Mouse (Mus musculus): ENCODE data around the gene Cstf3. TPM values are rescaled to one million over a fixed set of nuclear protein-coding genes. Genes with fewer than 3 reads are reported as not detected.

The Cstf3 gene
- polyA plus RNA-seq, 1 experiment from 2014 or later = 69.0 TPM

- H3K4me2 ChIP-seq = no peak overlapping the region
- no peak overlapping the region for H3K27ac ChIP-seq (ENCODE audit: low read depth, low read length)
- no peak overlapping the region for H3K9ac ChIP-seq (ENCODE audit: low read depth, low read length)
- no peak for ATAC-seq (replicated peaks; ENCODE audit: insufficient number of reproducible peaks, low FRiP score, low TSS enrichment)
- H3K9me3 ChIP-seq (replicated peaks; ENCODE audit: control insufficient read depth, low read length) = no peaks in the 10 kb centered on the region
- 89% methylated on average over 4 of the region's 4 CpGs for WGBS (ENCODE audit: insufficient replicate concordance)
- no peaks in the 10 kb centered on the region for H3K4me1 ChIP-seq (ENCODE audit: control insufficient read depth, insufficient read depth, low read length)
- H3K27me3 ChIP-seq (ENCODE audit: control insufficient read depth, insufficient read depth, low read length) = no peaks in the 10 kb centered on the region
- no peak overlapping the region for H3K4me3 ChIP-seq (ENCODE audit: low read depth, low read length)
- H3K36me3 ChIP-seq (ENCODE audit: control insufficient read depth, insufficient read depth, low read length) = no peaks in the 10 kb centered on the region
Observed at GRCm38 (mm10) chr2:104615985-104616711, 25.8 kb downstream of the Cstf3 start.

GRCm38 (mm10) chr2:104658659-104659058, 68.3 kb downstream of the Cstf3 start:
- Histone ChIP-seq H3K27me3 (ENCODE audit: control insufficient read depth, insufficient read depth, low read length) (no peaks in the 10 kb centered on the region), H3K4me2 (no peak overlapping the region), H3K36me3 (ENCODE audit: control insufficient read depth, insufficient read depth, low read length) (peaks cover 9% of the 10 kb centered on the region), H3K27ac (ENCODE audit: low read depth, low read length) (no peak overlapping the region), H3K9me3 (replicated peaks; ENCODE audit: control insufficient read depth, low read length) (no peaks in the 10 kb centered on the region), H3K4me1 (ENCODE audit: control insufficient read depth, insufficient read depth, low read length) (no peaks in the 10 kb centered on the region), H3K4me3 (ENCODE audit: low read depth, low read length) (no peak overlapping the region), H3K9ac (ENCODE audit: low read depth, low read length) (no peak overlapping the region)
- 95% methylated on average over 1 of the region's 1 CpGs for WGBS (ENCODE audit: insufficient replicate concordance)
- ATAC-seq (replicated peaks; ENCODE audit: insufficient number of reproducible peaks, low FRiP score, low TSS enrichment) = no peak

GRCm38 (mm10) chr2:104663372-104664100, 73.2 kb downstream of the Cstf3 start:
- Histone ChIP-seq H3K9ac (ENCODE audit: low read depth, low read length) (no peak overlapping the region), H3K4me1 (ENCODE audit: control insufficient read depth, insufficient read depth, low read length) (no peaks in the 10 kb centered on the region), H3K9me3 (replicated peaks; ENCODE audit: control insufficient read depth, low read length) (no peaks in the 10 kb centered on the region), H3K27ac (ENCODE audit: low read depth, low read length) (no peak overlapping the region), H3K27me3 (ENCODE audit: control insufficient read depth, insufficient read depth, low read length) (no peaks in the 10 kb centered on the region), H3K36me3 (ENCODE audit: control insufficient read depth, insufficient read depth, low read length) (peaks cover 13% of the 10 kb centered on the region), H3K4me2 (no peak overlapping the region), H3K4me3 (ENCODE audit: low read depth, low read length) (no peak overlapping the region)
- ATAC-seq (replicated peaks; ENCODE audit: insufficient number of reproducible peaks, low FRiP score, low TSS enrichment) = no peak
- 88% methylated on average over 8 of the region's 8 CpGs for WGBS (ENCODE audit: insufficient replicate concordance)

- Histone ChIP-seq H3K9ac (ENCODE audit: low read depth, low read length) (no peak overlapping the region), H3K4me3 (ENCODE audit: low read depth, low read length) (no peak overlapping the region), H3K4me1 (ENCODE audit: control insufficient read depth, insufficient read depth, low read length) (no peaks in the 10 kb centered on the region), H3K36me3 (ENCODE audit: control insufficient read depth, insufficient read depth, low read length) (peaks cover 8% of the 10 kb centered on the region), H3K27me3 (ENCODE audit: control insufficient read depth, insufficient read depth, low read length) (no peaks in the 10 kb centered on the region), H3K27ac (ENCODE audit: low read depth, low read length) (no peak overlapping the region), H3K9me3 (replicated peaks; ENCODE audit: control insufficient read depth, low read length) (no peaks in the 10 kb centered on the region), H3K4me2 (no peak overlapping the region)
- WGBS (ENCODE audit: insufficient replicate concordance) = 77% methylated on average over 6 of the region's 6 CpGs
- no peak for ATAC-seq (replicated peaks; ENCODE audit: insufficient number of reproducible peaks, low FRiP score, low TSS enrichment)
Observed at GRCm38 (mm10) chr2:104669122-104669804, 78.9 kb downstream of the Cstf3 start.

GRCm38 (mm10) chr2:104671724-104672123, 81.4 kb downstream of the Cstf3 start:
- H3K9ac ChIP-seq (ENCODE audit: low read depth, low read length) = no peak overlapping the region
- 0 out of 2 replicates have a peak, but pooled peaks cover 2% of the 10 kb centered on the region for H3K36me3 ChIP-seq (ENCODE audit: control insufficient read depth, insufficient read depth, low read length)
- no peak for ATAC-seq (replicated peaks; ENCODE audit: insufficient number of reproducible peaks, low FRiP score, low TSS enrichment)
- H3K9me3 ChIP-seq (replicated peaks; ENCODE audit: control insufficient read depth, low read length) = no peaks in the 10 kb centered on the region
- H3K4me3 ChIP-seq (ENCODE audit: low read depth, low read length) = no peak overlapping the region
- no peaks in the 10 kb centered on the region for H3K4me1 ChIP-seq (ENCODE audit: control insufficient read depth, insufficient read depth, low read length)
- no peak overlapping the region for H3K4me2 ChIP-seq
- H3K27me3 ChIP-seq (ENCODE audit: control insufficient read depth, insufficient read depth, low read length) = no peaks in the 10 kb centered on the region
- no peak overlapping the region for H3K27ac ChIP-seq (ENCODE audit: low read depth, low read length)

GRCm38 (mm10) chr2:104677326-104677725, 87.0 kb downstream of the Cstf3 start:
- WGBS (ENCODE audit: insufficient replicate concordance) = 77% methylated on average over 3 of the region's 3 CpGs
- H3K9me3 ChIP-seq (replicated peaks; ENCODE audit: control insufficient read depth, low read length) = no peaks in the 10 kb centered on the region

GRCm38 (mm10) chr2:104684771-104685170, 94.4 kb downstream of the Cstf3 start:
- H3K27ac ChIP-seq (ENCODE audit: low read depth, low read length) = no peak overlapping the region
- H3K27me3 ChIP-seq (ENCODE audit: control insufficient read depth, insufficient read depth, low read length) = no peaks in the 10 kb centered on the region
- no peaks in the 10 kb centered on the region for H3K9me3 ChIP-seq (replicated peaks; ENCODE audit: control insufficient read depth, low read length)
- H3K9ac ChIP-seq (ENCODE audit: low read depth, low read length) = no peak overlapping the region
- no peak overlapping the region for H3K4me3 ChIP-seq (ENCODE audit: low read depth, low read length)
- no peak overlapping the region; the same call in 1 of the 2 replicates for H3K4me2 ChIP-seq
- no peaks in the 10 kb centered on the region for H3K4me1 ChIP-seq (ENCODE audit: control insufficient read depth, insufficient read depth, low read length)
- H3K36me3 ChIP-seq (ENCODE audit: control insufficient read depth, insufficient read depth, low read length) = peaks cover 3% of the 10 kb centered on the region; the same call in 1 of the 2 replicates
- 78% methylated on average over 4 of the region's 4 CpGs for WGBS (ENCODE audit: insufficient replicate concordance)
- no peak for ATAC-seq (replicated peaks; ENCODE audit: insufficient number of reproducible peaks, low FRiP score, low TSS enrichment)

More at GRCm38 (mm10) chr2:104677326-104677725, 87.0 kb downstream of the Cstf3 start:
- Histone ChIP-seq H3K4me3 (ENCODE audit: low read depth, low read length) (no peak overlapping the region), H3K9ac (ENCODE audit: low read depth, low read length) (no peak overlapping the region), H3K4me1 (ENCODE audit: control insufficient read depth, insufficient read depth, low read length) (no peaks in the 10 kb centered on the region), H3K36me3 (ENCODE audit: control insufficient read depth, insufficient read depth, low read length) (no peaks in the 10 kb centered on the region; the same call in 1 of the 2 replicates), H3K4me2 (no peak overlapping the region), H3K27ac (ENCODE audit: low read depth, low read length) (no peak overlapping the region), H3K27me3 (ENCODE audit: control insufficient read depth, insufficient read depth, low read length) (no peaks in the 10 kb centered on the region)
- no peak for ATAC-seq (replicated peaks; ENCODE audit: insufficient number of reproducible peaks, low FRiP score, low TSS enrichment)

- WGBS (ENCODE audit: insufficient replicate concordance) = 6% methylated on average over 13 of the region's 13 CpGs
- Histone ChIP-seq H3K4me1 (ENCODE audit: control insufficient read depth, insufficient read depth, low read length) (no peaks in the 10 kb centered on the region), H3K9ac (ENCODE audit: low read depth, low read length) (no peak overlapping the region), H3K27ac (ENCODE audit: low read depth, low read length) (no peak overlapping the region), H3K27me3 (ENCODE audit: control insufficient read depth, insufficient read depth, low read length) (no peaks in the 10 kb centered on the region), H3K4me2 (peak overlapping the region; percentile 29; the same call in 1 of the 2 replicates), H3K4me3 (ENCODE audit: low read depth, low read length) (no peak overlapping the region), H3K9me3 (replicated peaks; ENCODE audit: control insufficient read depth, low read length) (no peaks in the 10 kb centered on the region), H3K36me3 (ENCODE audit: control insufficient read depth, insufficient read depth, low read length) (peaks cover 3% of the 10 kb centered on the region; the same call in 1 of the 2 replicates)
- peak; percentile 80 for ATAC-seq (replicated peaks; ENCODE audit: insufficient number of reproducible peaks, low FRiP score, low TSS enrichment)
Observed at GRCm38 (mm10) chr2:104685418-104685817, 95.1 kb downstream of the Cstf3 start.

All from heart, embryonic 11.5 days (tissue).